Mouse (Mus musculus) embryonic fibroblast, embryonic 13.5 days (primary cell): ENCODE results near the gene Gm5447.

Experiments
- CTCF ChIP-seq: IDR thresholded peaks from 2 replicates; pipeline ENCODE4 v1.5.1; 2011; ENCODE audit warnings: mild to moderate bottlenecking, control low read depth, low read length, moderate library complexity, borderline replicate concordance; ENCODE audit not compliant: insufficient read depth
- POLR2A ChIP-seq: IDR thresholded peaks from 2 replicates; pipeline ENCODE4 v1.6.1; 2011; ENCODE audit warnings: low read depth, mild to moderate bottlenecking, control low read depth, low read length, moderate library complexity

DNA sequence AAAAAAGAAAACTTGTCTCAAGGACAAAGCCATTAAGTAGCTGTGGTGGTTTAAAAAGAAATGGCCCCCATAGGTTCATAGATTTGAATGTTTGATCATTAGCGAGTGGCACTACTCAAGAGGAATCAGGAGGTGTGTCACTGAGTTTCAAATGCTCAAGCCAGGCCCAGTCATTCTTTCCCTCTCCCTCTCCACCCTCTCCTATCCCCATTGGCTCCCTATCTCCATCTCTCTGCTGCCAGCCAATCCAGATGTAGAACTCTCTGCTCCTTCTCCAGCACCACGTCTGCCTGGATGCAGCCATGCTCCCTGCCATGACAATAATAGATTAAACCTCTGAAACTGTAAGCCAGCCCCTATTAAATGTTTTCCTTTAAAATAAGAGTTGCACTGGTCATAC lies 12.1 kb upstream of the Gm5447 start:
- no peak for TF ChIP-seq CTCF
- no peak for TF ChIP-seq POLR2A
